Mouse (Mus musculus) cerebellum, postnatal 4 days (tissue): ENCODE data around the gene Gkap1.
A peak's percentile ranks its signal among the peaks of the same experiment; 100 is the strongest.

Experiments used
- DNase-seq, 2 experiments: peaks; one replicate each; pipeline ENCODE4 v3.0.0; 2022; ENCODE audit warnings: low spot score in 2 of 2, mixed read lengths in 1 of 2

Gkap1 gene

GRCm38 (mm10) chr13:58201908-58202307, 73.6 kb downstream of the Gkap1 start:
- DNase-seq = no peak

- no peak for DNase-seq
These were observed 74.2 kb downstream of the Gkap1 start for GRCm38 (mm10) chr13:58201343-58201742.

- DNase-seq = no peak
These were observed 77.4 kb downstream of the Gkap1 start for GRCm38 (mm10) chr13:58197981-58198640.

DNA sequence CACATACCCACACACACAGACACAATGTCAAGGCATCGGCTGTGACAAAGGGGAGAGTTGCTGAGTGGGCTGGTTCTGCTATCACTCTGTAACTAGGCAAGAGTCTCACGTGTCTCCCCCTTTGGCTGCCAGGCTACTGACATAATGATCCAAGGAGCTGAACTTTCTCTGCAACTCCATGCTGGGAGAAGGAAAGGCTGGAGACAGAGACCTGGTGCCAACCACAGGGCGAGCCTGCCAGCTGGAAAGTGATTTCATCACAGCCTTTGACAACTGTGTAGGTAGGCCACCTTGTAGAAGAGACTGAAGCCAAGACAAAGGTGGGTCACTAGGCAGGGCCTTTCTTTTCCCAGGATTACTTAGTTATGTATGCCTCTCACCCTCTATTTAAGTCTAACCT, 78.3 kb downstream of the Gkap1 start:
- no peak for DNase-seq

GRCm38 (mm10) chr13:58194908-58195307, 80.6 kb downstream of the Gkap1 start:
- no peak for DNase-seq

- DNase-seq = no peak
These were observed 82.3 kb downstream of the Gkap1 start for GRCm38 (mm10) chr13:58193221-58193620.

- DNase-seq = no peak
These were observed 83.4 kb downstream of the Gkap1 start for GRCm38 (mm10) chr13:58192146-58192545.

DNA sequence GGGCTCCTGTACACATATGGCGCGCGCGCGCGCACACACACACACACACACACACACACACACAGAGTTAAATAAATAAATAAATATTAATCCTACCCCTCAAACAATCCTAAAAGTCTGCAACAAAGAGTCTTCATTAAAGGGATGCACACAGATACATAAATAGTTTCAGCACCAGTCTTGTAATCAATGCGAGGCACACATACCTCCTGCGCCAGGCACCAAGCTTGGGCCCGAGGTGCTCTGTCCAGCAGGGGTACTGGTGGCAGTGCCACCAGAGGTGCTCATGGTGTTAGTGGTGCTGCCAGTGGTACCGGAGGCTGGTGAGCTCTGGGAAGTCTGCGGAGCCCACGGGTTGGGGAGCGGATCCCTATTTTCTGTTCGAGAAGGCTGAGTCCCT, 84.0 kb downstream of the Gkap1 start:
- no peak for DNase-seq

DNA sequence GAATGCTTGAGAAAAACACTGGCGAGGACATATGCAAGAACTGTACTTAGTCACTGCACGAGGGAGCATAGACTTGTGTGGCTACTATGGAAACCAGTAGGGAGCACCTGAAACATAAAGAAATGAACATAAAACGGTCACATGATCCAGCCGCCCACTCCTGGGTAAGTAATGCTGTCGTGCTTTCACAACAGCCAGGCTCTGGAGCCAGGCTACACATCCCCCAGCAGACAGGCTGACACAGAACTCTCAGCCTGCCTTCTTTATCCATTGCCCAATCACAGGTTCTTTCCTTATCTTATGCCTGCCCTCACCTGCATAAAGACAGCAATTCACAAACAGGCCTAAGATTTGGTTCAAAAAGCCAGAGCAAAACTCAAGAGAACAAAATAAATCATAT, 86.0 kb downstream of the Gkap1 start:
- no peak for DNase-seq

DNA sequence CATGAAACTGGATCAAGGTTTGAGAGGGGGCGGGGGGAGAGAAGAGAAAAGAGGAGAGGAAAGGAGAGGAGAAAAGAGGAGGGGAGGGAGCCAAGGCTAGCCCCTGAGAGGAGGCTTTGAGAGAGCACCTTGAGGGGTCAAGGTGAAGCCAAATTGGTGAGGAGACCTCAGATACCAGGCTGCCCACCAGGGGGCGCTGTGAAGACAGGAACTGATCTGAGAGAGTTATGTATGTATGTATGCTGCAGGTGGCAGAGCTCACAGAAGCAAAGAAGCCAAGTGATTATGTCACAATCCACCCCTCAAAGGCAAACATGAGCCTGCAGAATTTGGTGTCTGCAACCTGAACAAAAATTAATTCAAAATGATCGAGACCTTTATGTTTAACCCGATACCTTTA, 87.1 kb downstream of the Gkap1 start:
- peak; percentile 78 to 87 for DNase-seq

DNA sequence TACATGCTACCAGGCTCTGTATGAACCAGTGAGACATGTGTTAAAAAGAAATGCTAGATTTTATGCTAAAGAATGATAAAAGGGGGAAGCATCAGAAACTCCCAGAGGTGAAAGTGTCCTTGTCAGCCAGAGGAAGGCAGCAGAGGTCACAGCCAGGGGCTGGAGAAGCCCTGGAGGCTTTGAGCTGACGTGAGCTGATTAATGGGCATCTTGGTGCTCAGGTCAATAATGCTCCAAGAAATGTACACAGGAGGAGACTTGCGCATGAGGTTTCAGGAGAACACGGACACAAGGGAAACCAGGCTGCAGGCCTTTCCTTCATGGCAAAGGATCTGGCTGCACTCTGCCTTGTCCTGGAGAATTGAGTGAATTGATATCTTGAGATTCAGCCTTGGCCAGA, 87.7 kb downstream of the Gkap1 start:
- no peak for DNase-seq

DNA sequence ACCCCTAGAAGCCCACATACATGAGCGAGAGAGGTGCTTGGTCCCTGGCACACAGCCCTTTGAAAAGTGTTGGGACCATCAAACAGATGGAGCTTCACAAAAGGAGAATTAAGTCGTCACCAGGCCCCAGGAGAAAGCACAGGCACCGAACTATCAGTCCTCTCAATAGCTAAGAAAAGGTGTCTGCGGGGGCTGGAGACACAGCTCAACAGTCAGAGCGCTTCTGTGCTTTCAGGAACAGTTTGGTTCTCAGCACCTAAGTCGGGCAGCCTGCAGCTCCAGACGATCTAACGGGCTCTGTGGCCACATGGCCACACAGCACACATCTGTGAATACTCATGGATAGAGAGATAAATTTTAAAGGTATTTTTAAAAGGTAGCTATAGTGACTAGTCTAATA, 89.2 kb downstream of the Gkap1 start:
- DNase-seq = no peak

GRCm38 (mm10) chr13:58184111-58184510, 91.4 kb downstream of the Gkap1 start:
- no peak for DNase-seq
